Mouse (Mus musculus): ENCODE results near the gene Tle1. TPM values are rescaled to one million over a fixed set of nuclear protein-coding genes. Genes with fewer than 3 reads are reported as not detected.

The Tle1 gene
- polyA plus RNA-seq, 1 experiment from 2014 or later: 6.2 TPM

GRCm38 (mm10) chr4:72167761-72168229, 32.9 kb downstream of the Tle1 start:
- no peak overlapping the region for H3K27ac ChIP-seq (ENCODE audit: low read length)
- H3K9me3 ChIP-seq (replicated peaks; ENCODE audit: control insufficient read depth, low read length): no peaks in the 10 kb centered on the region
- no peak overlapping the region for H3K9ac ChIP-seq (ENCODE audit: low read length)
- H3K36me3 ChIP-seq (ENCODE audit: control insufficient read depth, insufficient read depth): peaks cover 5% of the 10 kb centered on the region
- no peaks in the 10 kb centered on the region for H3K4me1 ChIP-seq (ENCODE audit: control insufficient read depth, insufficient read depth, low read length)
- H3K27me3 ChIP-seq (ENCODE audit: control insufficient read depth, insufficient read depth, low read length): peaks cover 7% of the 10 kb centered on the region
- no peak overlapping the region for H3K4me2 ChIP-seq (ENCODE audit: low read depth, low read length)
- H3K4me3 ChIP-seq (ENCODE audit: low read length): no peak overlapping the region
- 43% methylated on average over 2 of the region's 2 CpGs for WGBS
- ATAC-seq (replicated peaks; ENCODE audit: extremely low read depth, insufficient read depth, low FRiP score): no peak

GRCm38 (mm10) chr4:72167171-72167570, 33.5 kb downstream of the Tle1 start:
- no peak overlapping the region for H3K4me2 ChIP-seq (ENCODE audit: low read depth, low read length)
- H3K4me3 ChIP-seq (ENCODE audit: low read length): no peak overlapping the region
- ATAC-seq (replicated peaks; ENCODE audit: extremely low read depth, insufficient read depth, low FRiP score): no peak
- no peaks in the 10 kb centered on the region for H3K4me1 ChIP-seq (ENCODE audit: control insufficient read depth, insufficient read depth, low read length)
- no peaks in the 10 kb centered on the region for H3K9me3 ChIP-seq (replicated peaks; ENCODE audit: control insufficient read depth, low read length)
- WGBS: 92% methylated on average over 3 of the region's 3 CpGs
- no peak overlapping the region for H3K9ac ChIP-seq (ENCODE audit: low read length)
- peaks cover 5% of the 10 kb centered on the region for H3K36me3 ChIP-seq (ENCODE audit: control insufficient read depth, insufficient read depth)
- H3K27ac ChIP-seq (ENCODE audit: low read length): no peak overlapping the region
- H3K27me3 ChIP-seq (ENCODE audit: control insufficient read depth, insufficient read depth, low read length): peaks cover 10% of the 10 kb centered on the region

GRCm38 (mm10) chr4:72166561-72166960, 34.2 kb downstream of the Tle1 start:
- Histone ChIP-seq H3K9ac (ENCODE audit: low read length) (no peak overlapping the region), H3K27me3 (ENCODE audit: control insufficient read depth, insufficient read depth, low read length) (peaks cover 10% of the 10 kb centered on the region), H3K4me1 (ENCODE audit: control insufficient read depth, insufficient read depth, low read length) (no peaks in the 10 kb centered on the region), H3K4me2 (ENCODE audit: low read depth, low read length) (no peak overlapping the region), H3K4me3 (ENCODE audit: low read length) (no peak overlapping the region), H3K9me3 (replicated peaks; ENCODE audit: control insufficient read depth, low read length) (no peaks in the 10 kb centered on the region), H3K27ac (ENCODE audit: low read length) (no peak overlapping the region), H3K36me3 (ENCODE audit: control insufficient read depth, insufficient read depth) (peaks cover 5% of the 10 kb centered on the region)
- 88% methylated on average over 2 of the region's 2 CpGs for WGBS
- ATAC-seq (replicated peaks; ENCODE audit: extremely low read depth, insufficient read depth, low FRiP score): no peak

- H3K4me3 ChIP-seq (ENCODE audit: low read length): no peak overlapping the region
- WGBS: 93% methylated on average over 9 of the region's 9 CpGs
- peaks cover 5% of the 10 kb centered on the region for H3K36me3 ChIP-seq (ENCODE audit: control insufficient read depth, insufficient read depth)
- H3K4me2 ChIP-seq (ENCODE audit: low read depth, low read length): no peak overlapping the region
- peaks cover 12% of the 10 kb centered on the region for H3K27me3 ChIP-seq (ENCODE audit: control insufficient read depth, insufficient read depth, low read length)
- no peaks in the 10 kb centered on the region for H3K9me3 ChIP-seq (replicated peaks; ENCODE audit: control insufficient read depth, low read length)
- H3K4me1 ChIP-seq (ENCODE audit: control insufficient read depth, insufficient read depth, low read length): no peaks in the 10 kb centered on the region
- ATAC-seq (replicated peaks; ENCODE audit: extremely low read depth, insufficient read depth, low FRiP score): no peak
- no peak overlapping the region for H3K9ac ChIP-seq (ENCODE audit: low read length)
- H3K27ac ChIP-seq (ENCODE audit: low read length): no peak overlapping the region
Observed at GRCm38 (mm10) chr4:72165765-72166164, 35.0 kb downstream of the Tle1 start.

DNA sequence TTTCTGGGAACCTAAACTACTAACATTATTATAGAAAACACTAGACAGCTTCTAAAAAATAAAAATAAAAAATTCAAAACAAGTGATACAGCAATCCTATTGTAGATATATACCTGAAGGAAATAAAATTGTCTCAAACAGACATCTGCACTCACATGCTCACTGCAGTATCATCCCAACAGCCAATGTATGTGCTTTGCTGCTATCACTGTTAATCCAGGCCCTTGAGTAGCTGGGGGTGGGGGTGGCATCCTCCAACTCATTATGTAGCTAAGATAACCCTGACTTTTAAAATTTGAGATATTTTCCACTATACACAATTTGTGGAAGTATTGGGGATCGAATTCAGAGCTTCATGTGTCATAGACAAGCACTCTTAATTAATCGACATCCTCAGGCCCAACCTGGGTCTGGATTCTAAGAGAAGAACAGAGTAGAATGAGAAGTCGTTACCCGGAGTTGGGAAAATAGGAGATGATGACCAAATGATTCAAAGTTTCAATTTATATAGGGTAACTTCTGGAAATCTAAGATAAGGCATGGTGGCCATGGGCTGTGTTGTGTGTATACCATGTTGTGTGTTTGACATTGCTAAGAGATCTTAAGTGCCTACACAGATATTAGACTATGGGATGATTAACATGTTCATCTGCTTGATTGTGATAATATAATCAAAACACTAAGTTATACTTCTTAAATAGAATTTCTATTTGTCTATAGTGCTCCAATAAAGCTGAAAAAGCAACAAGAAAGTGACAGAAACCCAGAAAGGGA, 38.1 kb downstream of the Tle1 start:
- H3K9me3 ChIP-seq (replicated peaks; ENCODE audit: control insufficient read depth, low read length): no peaks in the 10 kb centered on the region
- no peak for ATAC-seq (replicated peaks; ENCODE audit: extremely low read depth, insufficient read depth, low FRiP score)
- 88% methylated on average over 4 of the region's 4 CpGs for WGBS

GRCm38 (mm10) chr4:72160102-72160511, 40.6 kb downstream of the Tle1 start:
- Histone ChIP-seq H3K27me3 (ENCODE audit: control insufficient read depth, insufficient read depth, low read length) (peaks cover 10% of the 10 kb centered on the region), H3K9ac (ENCODE audit: low read length) (no peak overlapping the region), H3K9me3 (replicated peaks; ENCODE audit: control insufficient read depth, low read length) (no peaks in the 10 kb centered on the region), H3K36me3 (ENCODE audit: control insufficient read depth, insufficient read depth) (no peaks in the 10 kb centered on the region), H3K27ac (ENCODE audit: low read length) (no peak overlapping the region), H3K4me3 (ENCODE audit: low read length) (no peak overlapping the region), H3K4me2 (ENCODE audit: low read depth, low read length) (no peak overlapping the region), H3K4me1 (ENCODE audit: control insufficient read depth, insufficient read depth, low read length) (peaks cover 2% of the 10 kb centered on the region; the same call in 1 of the 2 replicates)
- WGBS: 75% methylated on average over 14 of the region's 14 CpGs
- no peak for ATAC-seq (replicated peaks; ENCODE audit: extremely low read depth, insufficient read depth, low FRiP score)

More for the DNA sequence above, 38.1 kb downstream of the Tle1 start:
- H3K36me3 ChIP-seq (ENCODE audit: control insufficient read depth, insufficient read depth): peaks cover 2% of the 10 kb centered on the region; the same call in 1 of the 2 replicates
- no peak overlapping the region for H3K4me3 ChIP-seq (ENCODE audit: low read length)
- H3K27ac ChIP-seq (ENCODE audit: low read length): no peak overlapping the region
- no peak overlapping the region for H3K9ac ChIP-seq (ENCODE audit: low read length)
- H3K4me2 ChIP-seq (ENCODE audit: low read depth, low read length): no peak overlapping the region
- peaks cover 11% of the 10 kb centered on the region for H3K27me3 ChIP-seq (ENCODE audit: control insufficient read depth, insufficient read depth, low read length)
- H3K4me1 ChIP-seq (ENCODE audit: control insufficient read depth, insufficient read depth, low read length): peaks cover 2% of the 10 kb centered on the region; the same call in 1 of the 2 replicates

DNA sequence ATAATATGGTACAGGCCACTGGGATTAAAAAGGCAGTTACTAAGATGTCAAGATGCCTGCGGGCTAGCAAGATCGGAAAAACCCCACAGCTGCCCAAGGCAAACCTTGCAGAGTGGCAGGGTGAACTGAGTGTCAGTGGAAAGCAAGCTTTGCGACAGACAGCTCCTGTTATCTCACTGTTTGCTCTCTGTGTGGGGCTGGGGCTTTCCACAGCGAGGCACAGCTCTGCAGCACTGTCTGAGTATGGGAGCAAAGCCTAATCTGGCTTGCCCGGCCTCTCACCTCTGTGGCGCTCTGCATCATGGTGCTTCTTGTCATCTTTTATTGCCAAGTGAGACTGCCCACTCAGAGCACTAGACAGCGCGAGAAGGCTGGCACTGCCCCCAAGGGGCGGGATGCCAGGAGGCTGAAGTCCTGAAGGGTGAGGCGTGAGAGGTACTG, 42.8 kb downstream of the Tle1 start:
- Histone ChIP-seq H3K4me3 (ENCODE audit: low read length) (no peak overlapping the region), H3K4me2 (ENCODE audit: low read depth, low read length) (no peak overlapping the region), H3K36me3 (ENCODE audit: control insufficient read depth, insufficient read depth) (no peaks in the 10 kb centered on the region), H3K4me1 (ENCODE audit: control insufficient read depth, insufficient read depth, low read length) (peaks cover 2% of the 10 kb centered on the region; the same call in 1 of the 2 replicates), H3K27me3 (ENCODE audit: control insufficient read depth, insufficient read depth, low read length) (peaks cover 8% of the 10 kb centered on the region), H3K27ac (ENCODE audit: low read length) (no peak overlapping the region), H3K9ac (ENCODE audit: low read length) (no peak overlapping the region), H3K9me3 (replicated peaks; ENCODE audit: control insufficient read depth, low read length) (no peaks in the 10 kb centered on the region)
- WGBS: 48% methylated on average over 10 of the region's 10 CpGs
- ATAC-seq (replicated peaks; ENCODE audit: extremely low read depth, insufficient read depth, low FRiP score): peak; percentile 41; the same call in 1 of the 2 replicates

GRCm38 (mm10) chr4:72150460-72151131, 50.1 kb downstream of the Tle1 start:
- no peaks in the 10 kb centered on the region for H3K36me3 ChIP-seq (ENCODE audit: control insufficient read depth, insufficient read depth)
- H3K4me3 ChIP-seq (ENCODE audit: low read length): no peak overlapping the region
- H3K9me3 ChIP-seq (replicated peaks; ENCODE audit: control insufficient read depth, low read length): no peaks in the 10 kb centered on the region
- no peak for ATAC-seq (replicated peaks; ENCODE audit: extremely low read depth, insufficient read depth, low FRiP score)
- H3K9ac ChIP-seq (ENCODE audit: low read length): no peak overlapping the region
- no peak overlapping the region for H3K27ac ChIP-seq (ENCODE audit: low read length)
- WGBS: 46% methylated on average over 4 of the region's 4 CpGs
- no peak overlapping the region for H3K4me2 ChIP-seq (ENCODE audit: low read depth, low read length)
- H3K4me1 ChIP-seq (ENCODE audit: control insufficient read depth, insufficient read depth, low read length): no peaks in the 10 kb centered on the region
- H3K27me3 ChIP-seq (ENCODE audit: control insufficient read depth, insufficient read depth, low read length): peaks cover 2% of the 10 kb centered on the region; the same call in 1 of the 2 replicates

DNA sequence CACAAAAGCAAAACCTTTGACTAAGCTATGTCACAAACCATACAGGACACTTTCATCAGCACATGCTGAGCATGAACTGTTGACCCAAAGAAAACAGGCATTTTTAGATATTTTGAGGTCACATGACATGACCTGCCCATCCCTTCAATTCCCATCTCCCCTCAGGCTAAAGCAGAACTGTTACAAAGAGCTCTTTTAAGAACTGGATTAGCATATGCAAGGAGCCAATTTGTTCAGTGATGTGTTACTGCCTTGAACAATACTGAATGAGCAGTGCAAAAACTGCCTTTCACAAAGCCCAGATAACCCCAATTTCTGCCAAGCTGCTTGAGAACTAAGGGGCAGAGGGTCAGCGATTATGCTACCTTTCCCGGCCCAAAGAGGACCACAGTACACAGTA, 54.7 kb downstream of the Tle1 start:
- whole genome bisulfite sequencing: 83% methylated on average over 2 of the region's 2 CpGs
- no peak overlapping the region for H3K4me3 ChIP-seq (ENCODE audit: low read length)
- H3K36me3 ChIP-seq (ENCODE audit: control insufficient read depth, insufficient read depth): peaks cover 3% of the 10 kb centered on the region; the same call in 1 of the 2 replicates
- no peak for ATAC-seq (replicated peaks; ENCODE audit: extremely low read depth, insufficient read depth, low FRiP score)
- no peak overlapping the region for H3K27ac ChIP-seq (ENCODE audit: low read length)
- no peak overlapping the region for H3K4me2 ChIP-seq (ENCODE audit: low read depth, low read length)
- H3K9ac ChIP-seq (ENCODE audit: low read length): no peak overlapping the region
- H3K9me3 ChIP-seq (replicated peaks; ENCODE audit: control insufficient read depth, low read length): no peaks in the 10 kb centered on the region
- peaks cover 2% of the 10 kb centered on the region; the same call in 1 of the 2 replicates for H3K27me3 ChIP-seq (ENCODE audit: control insufficient read depth, insufficient read depth, low read length)
- H3K4me1 ChIP-seq (ENCODE audit: control insufficient read depth, insufficient read depth, low read length): no peaks in the 10 kb centered on the region

All from heart, embryonic 16.5 days (tissue).